Mouse (Mus musculus) cerebellum, adult 11 months (tissue): Measurements from ENCODE around the gene Gm7951.
"Not testable (repeated sequence)": the region's sequence is repeated elsewhere in the genome, so short reads cannot be mapped to it uniquely, and the experiment has no call there.

ENCODE experiments used
- DNase-seq: peaks from one replicate; pipeline ENCODE4 v3.0.0; 2022

Gm7951 gene

GRCm38 (mm10) chr14:42117269-42117668 lies at the start of gene Gm7951:
Gm7951 (minus strand) TSS chr14:42117369.
- not testable (repeated sequence) for DNase-seq

- DNase-seq, result not testable (repeated sequence)
Measured at GRCm38 (mm10) chr14:42162522-42162921, 45.4 kb upstream of the Gm7951 start, which contains the start of gene Gm17027. Gm17027 (minus strand) TSS chr14:42162622.

DNA sequence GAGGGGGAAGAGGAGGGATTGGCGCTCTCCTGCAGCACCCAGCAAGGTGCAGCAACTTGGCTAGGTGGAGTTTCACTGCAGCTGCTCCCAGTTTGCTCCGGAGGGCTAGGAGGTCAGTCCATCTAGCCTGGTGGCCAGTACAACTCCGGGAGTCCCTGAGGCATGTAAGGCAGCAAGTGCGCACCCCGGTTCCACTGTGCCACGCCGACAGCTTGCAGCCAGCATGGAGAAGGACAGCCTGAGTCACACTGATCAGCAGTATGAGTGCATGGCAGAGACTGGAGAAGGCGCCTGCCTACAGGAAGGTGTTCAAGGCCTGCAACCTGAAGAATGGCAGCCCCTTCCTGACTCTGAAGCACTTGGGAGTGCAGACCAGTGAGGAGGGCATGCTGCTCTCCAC lies 17.4 kb upstream of the Gm7951 start:
- DNase-seq, result not testable (repeated sequence)

- DNase-seq, result not testable (repeated sequence)
Measured at GRCm38 (mm10) chr14:42133806-42134205, 16.6 kb upstream of the Gm7951 start.
